Mouse (Mus musculus) bone marrow, adult 2 months (tissue): ENCODE results near the gene Gm28044. TPM values are rescaled to one million over a fixed set of nuclear protein-coding genes. Genes with fewer than 3 reads are reported as not detected.
"Not testable (repeated sequence)": the region's sequence is repeated elsewhere in the genome, so short reads cannot be mapped to it uniquely, and the experiment has no call there.

Experiments used
- H3K27ac ChIP-seq: fragments of 200-500 bp; 2 replicates; pipeline ENCODE4 v1.5.1; 2012; ENCODE audit warnings: low read depth, mild to moderate bottlenecking, control low read depth, inconsistent platforms, low read length; ENCODE audit not compliant: control insufficient read depth, poor library complexity, insufficient read depth
- H3K4me1 ChIP-seq: fragments of 200-500 bp; 2 replicates; pipeline ENCODE4 v1.6.1; 2011; ENCODE audit warnings: low read length; ENCODE audit not compliant: control insufficient read depth, insufficient read depth
- H3K4me3 ChIP-seq: fragments of 200-500 bp; replicated peaks from 2 replicates; pipeline ENCODE3; 2011; ENCODE audit warnings: mild to moderate bottlenecking, low read depth, low read length, control low read depth; ENCODE audit not compliant: control insufficient read depth
- CTCF ChIP-seq: fragments of 200-500 bp; IDR thresholded peaks from 2 replicates; pipeline ENCODE4 v1.5.1; 2011; ENCODE audit warnings: low read length, control low read depth; ENCODE audit not compliant: control insufficient read depth, insufficient read depth
- POLR2A ChIP-seq: fragments of 200-500 bp; IDR thresholded peaks from 2 replicates; pipeline ENCODE4 v1.6.1; 2011; ENCODE audit warnings: low read depth, mild to moderate bottlenecking, control low read depth, low read length, borderline replicate concordance; ENCODE audit not compliant: control insufficient read depth
- WGBS: fragments of 180-500 bp; shearing (Covaris S2); methylation state at CpG from one replicate; pipeline ENCODE4 v1.1.7; 2018; 5-methylcytosine and 5-hydroxymethylcytosine counted together
- polyA plus RNA-seq: library from polyadenylated mRNA; stranded (reverse); fragments of >200 nt; gene quantifications from 2 replicates; pipeline ENCODE4 v1.2.4, GENCODE M21; 2011; ENCODE audit warnings: low replicate concordance; ENCODE audit not compliant: missing spikeins, insufficient read depth, insufficient read length

Gm28044 gene
- polyA plus RNA-seq: not detected in 2 replicates

DNA sequence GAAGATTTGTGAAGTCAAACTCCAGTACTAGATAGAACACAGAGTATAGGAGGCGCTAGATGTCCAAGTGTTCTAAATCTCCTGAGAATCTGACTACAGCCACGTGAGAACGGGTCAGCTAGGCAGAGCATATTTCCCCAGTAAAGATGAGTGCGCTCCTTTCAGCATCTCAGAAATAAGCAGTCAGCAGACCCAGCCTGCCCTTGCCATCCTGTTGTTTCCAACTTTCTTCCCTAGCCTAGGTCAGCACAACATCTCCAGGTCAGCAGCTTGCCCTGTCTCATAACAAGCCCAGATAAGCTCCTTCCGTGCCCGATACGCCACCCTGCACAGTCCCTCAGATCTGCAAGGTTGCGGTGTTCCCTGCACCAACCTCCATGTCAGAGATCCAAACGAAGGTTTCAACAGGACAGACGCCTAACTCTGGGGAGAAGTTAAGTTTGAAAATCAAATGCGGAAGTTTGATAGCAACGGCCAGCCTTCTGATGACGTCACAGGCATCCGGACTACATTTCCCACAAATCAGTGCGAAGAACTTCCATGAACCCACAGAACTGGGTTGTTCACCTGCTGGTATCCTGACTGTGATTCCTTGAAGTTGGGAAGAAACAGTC lies at the start of gene Gm28044, which contains the start of gene Zfp953:
Gm28044 (minus strand) TSS at position 406 of the 614 bp plus-strand sequence.
Zfp953 (minus strand) TSS at position 475 of the 614 bp plus-strand sequence.
- WGBS: under 1% methylated on average over 15 of the region's 15 CpGs
- Histone ChIP-seq H3K4me3 (peak within 1 kb of the TSS; percentile 81), H3K27ac (peak within 1 kb of the TSS; percentile 25), H3K4me1 (no peaks in the 10 kb centered on the region)
- TF ChIP-seq POLR2A: no peak
- TF ChIP-seq CTCF: no peak; the same call in 1 of the 2 replicates

- Histone ChIP-seq H3K4me3 (peak within 1 kb of the TSS; percentile 82), H3K27ac (peak within 1 kb of the TSS; percentile 69)
- WGBS: 4% methylated on average over 16 of the region's 16 CpGs
- H3K4me1 ChIP-seq: not testable (repeated sequence)
These were observed 39.0 kb upstream of the Gm28044 start, which contains the start of gene Zfp429 for GRCm38 (mm10) chr13:67399183-67399903. Gene Zfp429 (minus strand): TSS chr13:67399819.

DNA sequence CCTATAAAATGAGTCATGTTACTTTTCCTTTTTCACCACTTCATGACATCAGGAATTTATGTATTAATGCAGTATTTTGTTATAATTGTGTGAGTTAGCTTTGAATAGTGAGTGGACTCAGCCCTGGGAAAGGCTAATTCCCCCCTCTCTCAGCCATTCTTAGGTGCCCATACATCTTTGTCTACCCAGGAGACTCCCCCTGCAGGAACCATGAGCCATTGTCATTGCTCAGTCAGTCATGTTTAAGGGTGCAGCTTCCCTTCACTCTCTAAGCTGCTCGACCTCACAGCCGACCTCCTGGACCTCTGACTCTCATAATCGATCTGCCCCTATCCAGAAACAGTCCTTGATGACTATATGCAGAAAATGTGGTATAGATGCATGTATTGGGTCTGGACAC lies 15.9 kb upstream of the Gm28044 start:
- not testable (repeated sequence) for H3K4me3 ChIP-seq, H3K27ac ChIP-seq, H3K4me1 ChIP-seq
- 48% methylated on average over 3 of the region's 3 CpGs for WGBS

GRCm38 (mm10) chr13:67375050-67375911 lies 14.9 kb upstream of the Gm28044 start, which contains the start of the genes Gm28041 and Zfp456:
Gene Gm28041 (minus strand): TSS chr13:67375733.
Gene Zfp456 (minus strand): TSS chr13:67375810.
- not testable (repeated sequence) for H3K4me1 ChIP-seq
- Histone ChIP-seq H3K4me3 (peak within 1 kb of the TSS; percentile 81), H3K27ac (peak within 1 kb of the TSS; percentile 46; the same call in 1 of the 2 replicates)
- WGBS: 7% methylated on average over 14 of the region's 15 CpGs

DNA sequence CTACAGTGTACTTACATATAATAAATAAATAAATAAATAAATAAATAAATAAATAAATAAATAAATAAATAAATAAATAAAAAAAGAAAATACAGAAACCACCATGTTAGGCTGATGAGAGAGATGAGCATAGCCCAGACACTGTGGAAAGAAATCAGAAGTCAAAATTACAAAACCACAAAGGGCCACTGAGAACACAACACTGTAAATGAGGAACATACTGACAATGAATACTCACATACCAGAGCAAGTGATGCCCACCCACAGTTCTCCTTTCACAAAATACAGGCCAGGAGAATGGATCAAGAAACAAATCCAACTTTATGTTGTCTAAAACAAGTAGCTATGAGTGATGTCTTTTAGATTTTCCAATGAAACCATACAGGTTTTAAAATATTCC lies 8.5 kb downstream of the Gm28044 start:
- TF ChIP-seq CTCF (no peak), POLR2A (no peak)
- Histone ChIP-seq H3K27ac (no peak overlapping the region), H3K4me3 (no peak overlapping the region), H3K4me1 (no peaks in the 10 kb centered on the region)

- Histone ChIP-seq H3K27ac (no peak overlapping the region), H3K4me3 (no peak overlapping the region), H3K4me1 (no peaks in the 10 kb centered on the region)
- TF ChIP-seq POLR2A (no peak), CTCF (no peak)
- 45% methylated on average over 2 of the region's 2 CpGs for WGBS
These were observed 16.9 kb downstream of the Gm28044 start for GRCm38 (mm10) chr13:67343422-67343821.

DNA sequence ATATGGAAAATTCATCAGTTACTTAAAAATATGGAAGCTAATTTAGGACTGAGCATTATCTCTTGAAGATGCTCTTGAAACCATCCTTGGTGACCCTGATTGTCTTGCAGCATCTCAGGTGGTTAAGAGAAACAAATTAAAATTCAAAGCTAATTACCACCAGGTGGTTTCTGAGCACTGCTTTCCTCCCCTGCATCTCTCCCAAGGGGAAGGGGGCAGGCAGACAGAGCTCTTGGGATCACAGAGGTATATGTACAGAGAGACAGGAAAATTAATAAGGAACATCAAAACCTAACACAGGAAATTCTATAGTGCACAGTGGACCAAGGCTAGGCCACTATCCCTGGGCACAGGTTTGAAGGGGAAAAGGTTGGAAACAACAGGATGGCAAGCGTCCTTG lies 27.5 kb downstream of the Gm28044 start:
- 68% methylated on average over 1 of the region's 1 CpGs for WGBS
- peaks cover 1% of the 10 kb centered on the region; the same call in 1 of the 2 replicates for H3K4me1 ChIP-seq

DNA sequence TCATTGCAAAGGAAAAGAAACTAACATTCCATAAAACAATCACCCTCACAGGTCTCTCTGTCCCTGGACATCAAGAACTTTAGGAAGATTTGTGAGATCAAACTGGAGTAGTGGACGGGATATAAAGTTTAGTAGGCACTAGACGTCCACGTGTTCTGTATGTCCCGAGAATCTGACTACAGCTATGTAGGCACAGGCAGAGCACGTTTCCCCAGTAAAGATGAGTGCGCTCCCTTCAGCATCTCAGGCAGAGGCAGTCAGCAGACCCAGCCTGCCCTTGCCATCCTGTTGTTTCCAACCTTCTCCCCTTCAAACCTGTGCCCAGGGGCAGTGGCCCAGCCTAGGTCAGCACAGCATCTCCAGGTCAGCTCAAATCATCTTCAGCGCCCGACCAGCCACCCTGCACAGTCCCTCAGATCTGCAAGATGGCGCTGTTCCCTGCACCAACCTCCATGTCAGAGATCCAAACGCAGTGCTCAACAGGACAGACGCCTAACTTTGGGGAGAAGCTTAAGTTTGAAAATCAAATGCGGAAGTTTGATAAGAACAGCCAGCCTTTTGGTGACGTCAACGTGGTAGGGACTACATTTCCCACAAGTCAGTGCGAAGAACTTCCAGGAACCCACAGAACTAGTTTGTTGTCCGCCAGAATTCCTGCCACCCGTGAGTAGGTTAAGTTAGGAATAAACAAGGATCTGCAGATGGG lies 28.2 kb downstream of the Gm28044 start, which contains the start of gene Zfp595:
Zfp595 (minus strand) TSS at position 552 of the 706 bp plus-strand sequence.
- peaks cover 1% of the 10 kb centered on the region; the same call in 1 of the 2 replicates for H3K4me1 ChIP-seq
- WGBS: 3% methylated on average over 17 of the region's 17 CpGs
- TF ChIP-seq CTCF (peak; percentile 56), POLR2A (peak; percentile 28; the same call in 1 of the 2 replicates)
- H3K4me3 ChIP-seq: peak within 1 kb of the TSS; percentile 83
- peak within 1 kb of the TSS; percentile 44 for H3K27ac ChIP-seq

More for the DNA sequence above, 27.5 kb downstream of the Gm28044 start:
- TF ChIP-seq CTCF (no peak), POLR2A (no peak)
- H3K27ac ChIP-seq: no peak overlapping the region
- H3K4me3 ChIP-seq: no peak overlapping the region
